Mouse (Mus musculus) MEL (cell line): Measurements from ENCODE around the gene Faf1. TPM values are rescaled to one million over a fixed set of nuclear protein-coding genes. Genes with fewer than 3 reads are reported as not detected.

ENCODE experiments used
- DNase-seq: peaks from one replicate; pipeline ENCODE4 v3.0.0; 2011; ENCODE audit warnings: low read depth, low spot score
- H3K27ac ChIP-seq: 2 replicates; pipeline ENCODE4 v1.5.1; 2012; ENCODE audit warnings: low read depth, mild to moderate bottlenecking, control low read depth, low read length, moderate library complexity; ENCODE audit not compliant: control insufficient read depth
- H3K27me3 ChIP-seq, 2 experiments: fragments of 150-350 bp in 1 of 2; sonication (generic) in 1 of 2; 2 replicates each; pipeline ENCODE4 v1.6.1; 2012; ENCODE audit warnings: low read length in 2 of 2, mild to moderate bottlenecking in 2 of 2, improper control_type of control experiment in 1 of 2, moderate library complexity in 1 of 2; ENCODE audit not compliant: insufficient read depth in 2 of 2, control insufficient read depth in 1 of 2
- H3K36me3 ChIP-seq, 2 experiments: 2 replicates each; pipeline ENCODE4 v1.6.1; 2012 to 2014; ENCODE audit warnings: low read length in 2 of 2, improper control_type of control experiment in 1 of 2, inconsistent platforms in 1 of 2, mild to moderate bottlenecking in 1 of 2; ENCODE audit not compliant: insufficient read depth in 2 of 2, control insufficient read depth in 1 of 2
- H3K4me1 ChIP-seq, 2 experiments: fragments of 150-350 bp in 1 of 2; sonication (generic) in 1 of 2; 2 replicates each; pipeline ENCODE4 v1.6.1; 2012; ENCODE audit warnings: low read length in 2 of 2, improper control_type of control experiment in 1 of 2, mild to moderate bottlenecking in 1 of 2; ENCODE audit not compliant: insufficient read depth in 2 of 2, control insufficient read depth in 1 of 2
- H3K4me3 ChIP-seq, 2 experiments: fragments of 150-350 bp in 1 of 2; sonication (generic) in 1 of 2; 2 replicates each; pipeline ENCODE4 v1.5.1; 2012; ENCODE audit warnings: low read depth in 2 of 2, low read length in 2 of 2, mild to moderate bottlenecking in 2 of 2, moderate library complexity in 2 of 2, control low read depth in 1 of 2, improper control_type of control experiment in 1 of 2; ENCODE audit not compliant: control insufficient read depth in 1 of 2, insufficient read depth in 1 of 2
- H3K79me2 ChIP-seq: 2 replicates; pipeline ENCODE4 v1.6.1; 2012; ENCODE audit warnings: mild to moderate bottlenecking, low read length, moderate library complexity; ENCODE audit not compliant: control insufficient read depth, poor library complexity, insufficient read depth
- H3K9ac ChIP-seq: 2 replicates; pipeline ENCODE4 v1.6.1; 2012; ENCODE audit warnings: low read depth, mild to moderate bottlenecking, control low read depth, low read length, moderate library complexity; ENCODE audit not compliant: control insufficient read depth, poor library complexity, severe bottlenecking
- H3K9me3 ChIP-seq: fragments of 150-350 bp; sonication (generic); replicated peaks from 2 replicates; pipeline ENCODE4 v1.6.1; 2012; ENCODE audit warnings: mild to moderate bottlenecking, low read length, improper control_type of control experiment, moderate library complexity; ENCODE audit not compliant: insufficient read depth
- CHD2 ChIP-seq: IDR thresholded peaks from 2 replicates; pipeline ENCODE4 v1.6.1; 2011; ENCODE audit warnings: low read length, improper control_type of control experiment
- CTCF ChIP-seq, 3 experiments: IDR thresholded peaks in 2 of 3; conservative IDR thresholded peaks in 1 of 3; 2 replicates each; pipeline ENCODE4 v1.5.1; 2011 to 2012; ENCODE audit warnings: low read length in 3 of 3, low read depth in 2 of 3, mild to moderate bottlenecking in 2 of 3, improper control_type of control experiment in 1 of 3, inconsistent platforms in 1 of 3, mixed read lengths in 1 of 3, moderate library complexity in 1 of 3; ENCODE audit not compliant: control insufficient read depth in 1 of 3, insufficient read depth in 1 of 3, poor library complexity in 1 of 3, severe bottlenecking in 1 of 3
- E2F4 ChIP-seq: IDR thresholded peaks from 2 replicates; pipeline ENCODE4 v1.6.1; 2011; ENCODE audit warnings: low read depth, low read length, improper control_type of control experiment, borderline replicate concordance
- ELF1 ChIP-seq: IDR thresholded peaks from 2 replicates; pipeline ENCODE4 v1.6.1; 2014; ENCODE audit warnings: low read depth, mild to moderate bottlenecking, inconsistent platforms, low read length, improper control_type of control experiment, moderate library complexity
- EP300 ChIP-seq, 2 experiments: IDR thresholded peaks; 2 replicates each; pipeline ENCODE4 v1.6.1; 2011; ENCODE audit warnings: improper control_type of control experiment in 2 of 2, low read length in 2 of 2, low read depth in 1 of 2, mild to moderate bottlenecking in 1 of 2
- HCFC1 ChIP-seq: IDR thresholded peaks from 2 replicates; pipeline ENCODE4 v1.6.1; 2012; ENCODE audit warnings: low read depth, mild to moderate bottlenecking, inconsistent platforms, low read length, improper control_type of control experiment, moderate library complexity
- KAT2A ChIP-seq: conservative IDR thresholded peaks from 2 replicates; pipeline ENCODE4 v1.6.1; 2012; ENCODE audit warnings: low read depth, low read length, improper control_type of control experiment, inconsistent platforms
- MAFK ChIP-seq: IDR thresholded peaks from 2 replicates; pipeline ENCODE4 v1.6.1; 2011; ENCODE audit warnings: low read depth, mild to moderate bottlenecking, low read length, improper control_type of control experiment, borderline replicate concordance
- MXI1 ChIP-seq: IDR thresholded peaks from 2 replicates; pipeline ENCODE4 v1.6.1; 2011; ENCODE audit warnings: mild to moderate bottlenecking, low read depth, low read length, improper control_type of control experiment
- MYB ChIP-seq: IDR thresholded peaks from 2 replicates; pipeline ENCODE4 v1.6.1; 2011; ENCODE audit warnings: mild to moderate bottlenecking, low read depth, low read length, improper control_type of control experiment
- POLR2A ChIP-seq, 2 experiments: IDR thresholded peaks; 2 replicates each; pipeline ENCODE4 v1.6.1; 2011 to 2012; ENCODE audit warnings: low read length in 2 of 2, mild to moderate bottlenecking in 2 of 2, control low read depth in 1 of 2, improper control_type of control experiment in 1 of 2, low read depth in 1 of 2, moderate library complexity in 1 of 2; ENCODE audit not compliant: control insufficient read depth in 1 of 2, insufficient read depth in 1 of 2, poor library complexity in 1 of 2
- POLR2AphosphoS5 ChIP-seq: IDR thresholded peaks from 2 replicates; pipeline ENCODE4 v1.6.1; 2012; ENCODE audit warnings: low read depth, borderline replicate concordance, mild to moderate bottlenecking, inconsistent platforms, low read length, moderate library complexity, mixed read lengths
- RAD21 ChIP-seq: IDR thresholded peaks from 2 replicates; pipeline ENCODE4 v1.6.1; 2011; ENCODE audit warnings: mild to moderate bottlenecking, low read depth, low read length, improper control_type of control experiment
- SMC3 ChIP-seq: IDR thresholded peaks from 2 replicates; pipeline ENCODE4 v1.6.1; 2011; ENCODE audit warnings: low read depth, low read length, improper control_type of control experiment
- TAL1 ChIP-seq: IDR thresholded peaks from 2 replicates; pipeline ENCODE4 v1.6.1; 2012; ENCODE audit warnings: mild to moderate bottlenecking, inconsistent platforms, low read length, moderate library complexity, mixed read lengths
- UBTF ChIP-seq: IDR thresholded peaks from 2 replicates; pipeline ENCODE4 v1.6.1; 2012; ENCODE audit warnings: low read depth, mild to moderate bottlenecking, inconsistent platforms, low read length, improper control_type of control experiment, moderate library complexity, borderline replicate concordance; ENCODE audit not compliant: insufficient read depth
- USF1 ChIP-seq: IDR thresholded peaks from 2 replicates; pipeline ENCODE4 v1.6.1; 2014; ENCODE audit warnings: low read depth, mild to moderate bottlenecking, inconsistent platforms, low read length, improper control_type of control experiment, moderate library complexity
- ZC3H11A ChIP-seq: IDR thresholded peaks from 2 replicates; pipeline ENCODE4 v1.6.1; 2012; ENCODE audit warnings: low read depth, mild to moderate bottlenecking, inconsistent platforms, low read length, improper control_type of control experiment
- ZKSCAN1 ChIP-seq: IDR thresholded peaks from 2 replicates; pipeline ENCODE4 v1.6.1; 2012; ENCODE audit warnings: low read depth, mild to moderate bottlenecking, inconsistent platforms, low read length, improper control_type of control experiment, moderate library complexity
- ZMIZ1 ChIP-seq: IDR thresholded peaks from 2 replicates; pipeline ENCODE4 v1.6.1; 2012; ENCODE audit warnings: low read depth, mild to moderate bottlenecking, inconsistent platforms, low read length, improper control_type of control experiment, moderate library complexity
- ZNF384 ChIP-seq: IDR thresholded peaks from 2 replicates; pipeline ENCODE4 v1.6.1; 2012; ENCODE audit warnings: low read depth, mild to moderate bottlenecking, inconsistent platforms, low read length, improper control_type of control experiment
- polyA plus RNA-seq, 2 experiments: library from polyadenylated mRNA; stranded (reverse) in 1 of 2; unstranded in 1 of 2; fragments of >175 nt in 1 of 2; fragments of >200 nt in 1 of 2; gene quantifications; 2 replicates each; pipeline versions ENCODE4 v1.2.1 to v1.2.4; 2012; ENCODE audit warnings: low replicate concordance in 2 of 2, low read depth in 1 of 2; ENCODE audit not compliant: insufficient read length in 2 of 2, insufficient read depth in 1 of 2, missing spikeins in 1 of 2
- total RNA-seq: library from RNA; depleted of rRNA; stranded (reverse); fragments of 300-350 nt; gene quantifications from 2 replicates; pipeline ENCODE4 v1.2.3, GENCODE M21; 2012

Gene Faf1
- total and polyA plus RNA-seq, 3 experiments = 36.5 to 37.6 TPM; not detected in 1

- Histone ChIP-seq H3K27me3 (no peaks in the 10 kb centered on the region), H3K27ac (no peak overlapping the region), H3K36me3 (no peaks in the 10 kb centered on the region), H3K79me2 (no peaks in the 10 kb centered on the region), H3K9me3 (no peaks in the 10 kb centered on the region), H3K4me3 (no peak overlapping the region), H3K9ac (no peak overlapping the region), H3K4me1 (no peaks in the 10 kb centered on the region)
- no peak for TF ChIP-seq USF1
- no peak for TF ChIP-seq ELF1
- TF ChIP-seq E2F4 = no peak
- TF ChIP-seq HCFC1 = no peak
- TF ChIP-seq ZMIZ1 = no peak
- no peak for TF ChIP-seq MYB
- no peak for TF ChIP-seq ZNF384
- no peak for TF ChIP-seq KAT2A
- TF ChIP-seq EP300 (IDR thresholded peaks at IDR 0.05; ENCODE audit: low read depth in 1 of 2, low read length in 2 of 2) = no peak
- DNase-seq = no peak
These were observed 310.5 kb downstream of the Faf1 start for GRCm38 (mm10) chr4:109986748-109987355.

DNA sequence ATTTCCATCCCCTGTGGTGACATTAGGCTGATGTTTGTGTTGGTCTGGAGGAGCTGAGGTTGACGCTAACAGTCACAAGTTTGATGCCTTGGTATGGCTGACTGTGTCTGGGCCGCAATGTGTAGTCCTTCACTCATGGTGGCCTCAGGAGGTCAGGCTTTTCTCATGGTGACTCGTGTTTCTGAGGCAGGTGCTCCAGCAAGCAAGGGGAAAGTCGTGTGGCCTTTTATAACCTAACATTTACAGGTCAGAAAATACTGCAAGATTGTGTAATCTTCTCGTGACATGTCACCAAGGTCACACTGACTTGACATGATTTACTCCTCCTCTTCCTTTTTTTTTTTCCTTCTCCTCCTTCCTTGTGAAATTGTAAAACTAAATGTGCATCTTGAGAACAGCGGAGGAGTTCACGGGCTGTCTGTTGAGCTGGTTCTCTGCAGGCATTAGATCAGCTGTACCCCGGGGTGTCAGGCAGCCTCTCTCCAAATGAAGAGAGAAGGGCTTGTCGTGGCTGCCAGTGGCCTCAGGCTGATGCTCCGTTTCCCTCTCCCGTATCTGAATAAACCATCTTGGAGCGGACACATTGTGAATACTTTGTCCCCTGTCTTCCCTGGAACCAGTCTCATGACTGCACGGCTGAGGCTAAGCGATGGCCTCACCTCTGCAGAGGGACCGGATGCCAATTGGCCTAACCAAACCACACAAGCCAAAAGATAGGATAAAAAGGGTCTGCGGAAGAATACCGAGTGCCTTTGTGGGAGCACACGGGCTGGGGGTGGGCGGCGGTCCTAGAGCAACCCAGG lies 311.4 kb downstream of the Faf1 start:
- TF ChIP-seq RAD21 (no peak), ZKSCAN1 (no peak), UBTF (no peak), EP300 (IDR thresholded peaks at IDR 0.05; ENCODE audit: low read depth in 1 of 2, low read length in 2 of 2) (no peak), MYB (no peak), TAL1 (no peak), CTCF (IDR thresholded peaks at IDR 0.05 in 2 of 3, conservative IDR thresholded peaks at IDR 0.05 in 1 of 3; ENCODE audit: control insufficient read depth in 1 of 3, insufficient read depth in 1 of 3, low read depth in 2 of 3, low read length in 3 of 3, poor library complexity in 1 of 3, severe bottlenecking in 1 of 3) (no peak), POLR2AphosphoS5 (no peak), MXI1 (no peak), CHD2 (no peak), ZC3H11A (no peak), SMC3 (no peak), MAFK (no peak), POLR2A (IDR thresholded peaks at IDR 0.05; ENCODE audit: control insufficient read depth in 1 of 2, insufficient read depth in 1 of 2, low read depth in 1 of 2, low read length in 2 of 2, poor library complexity in 1 of 2) (no peak)
- Histone ChIP-seq H3K4me3 (no peak overlapping the region), H3K9me3 (no peaks in the 10 kb centered on the region), H3K79me2 (no peaks in the 10 kb centered on the region), H3K36me3 (no peaks in the 10 kb centered on the region), H3K27me3 (no peaks in the 10 kb centered on the region), H3K4me1 (no peaks in the 10 kb centered on the region), H3K9ac (no peak overlapping the region), H3K27ac (no peak overlapping the region)
- no peak for DNase-seq
